Mouse (Mus musculus) liver, embryonic 16.5 days (tissue): ENCODE measurements at regions not wholly inside any gene's neighbourhood (a gene's known extent, or its start where the extent isn't known, plus 50 kb on each side); places are given as distances from the start of the nearest gene placed in this dataset.

Source experiments
- ATAC-seq: fragments of 200-750 bp; cut with Nextera tagmentation; 2 replicates; pipeline ENCODE4 v1.8.0; 2017; ENCODE audit warnings: low read depth, mild to moderate bottlenecking, moderate number of reproducible peaks, moderate library complexity
- H3K27ac ChIP-seq: fragments of 300-500 bp; sonication (generic); 2 replicates; pipeline ENCODE4 v1.5.1; 2014; ENCODE audit warnings: mild to moderate bottlenecking, low read length
- H3K27me3 ChIP-seq: fragments of 300-500 bp; sonication (generic); 2 replicates; pipeline ENCODE4 v1.6.1; 2014; ENCODE audit warnings: low read depth, low read length, mixed read lengths; ENCODE audit not compliant: control insufficient read depth, insufficient read depth
- H3K36me3 ChIP-seq: fragments of 300-500 bp; sonication (generic); 2 replicates; pipeline ENCODE4 v1.6.1; 2014; ENCODE audit warnings: mild to moderate bottlenecking; ENCODE audit not compliant: control insufficient read depth, insufficient read depth
- H3K4me1 ChIP-seq: fragments of 300-500 bp; sonication (generic); 2 replicates; pipeline ENCODE4 v1.6.1; 2014; ENCODE audit warnings: low read depth, low read length, mixed read lengths; ENCODE audit not compliant: control insufficient read depth
- H3K4me2 ChIP-seq: fragments of 300-500 bp; sonication (generic); 2 replicates; pipeline ENCODE4 v1.6.1; 2014; ENCODE audit warnings: low read depth, low read length, mixed read lengths
- H3K4me3 ChIP-seq: fragments of 300-500 bp; sonication (generic); 2 replicates; pipeline ENCODE4 v1.5.1; 2014; ENCODE audit warnings: low read depth, mild to moderate bottlenecking, low read length
- H3K9ac ChIP-seq: fragments of 300-500 bp; sonication (generic); 2 replicates; pipeline ENCODE4 v1.6.1; 2014; ENCODE audit warnings: low read depth, low read length
- H3K9me3 ChIP-seq: fragments of 300-500 bp; sonication (generic); replicated peaks from 2 replicates; pipeline ENCODE4 v1.6.1; 2016; ENCODE audit warnings: low read length; ENCODE audit not compliant: control insufficient read depth
- WGBS: fragments of 180-500 bp; shearing (Covaris S2); extraction: QIAGEN DNeasy Blood & Tissue Kit; methylation state at CpG from one replicate; pipeline ENCODE4 v1.1.7; 2014; ENCODE audit not compliant: insufficient replicate concordance; 5-methylcytosine and 5-hydroxymethylcytosine counted together

DNA sequence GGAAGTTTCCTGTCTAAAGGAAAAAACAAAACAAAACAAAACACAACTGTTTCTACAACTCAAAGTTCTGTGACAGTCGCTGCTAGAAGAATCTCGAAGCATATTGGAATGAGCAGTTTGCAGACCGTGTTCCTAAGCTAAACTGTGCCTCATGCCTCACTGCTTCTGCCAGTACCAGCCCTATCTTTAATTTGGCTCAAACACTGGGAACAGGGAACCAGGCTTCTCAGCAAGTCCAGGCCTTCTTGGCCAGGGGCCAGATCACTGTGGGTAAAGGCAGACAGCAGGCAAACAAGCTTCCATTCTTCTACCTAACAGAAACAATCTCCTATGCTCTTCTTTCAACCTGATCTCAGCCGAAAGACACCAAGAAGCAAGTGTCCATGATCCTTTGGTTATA, 56.5 kb downstream of the Tmsb4x start:
- no peak for ATAC-seq
- H3K4me1 ChIP-seq: no peaks in the 10 kb centered on the region
- H3K4me3 ChIP-seq: no peak overlapping the region
- no peaks in the 10 kb centered on the region for H3K9me3 ChIP-seq
- no peaks in the 10 kb centered on the region; the same call in 1 of the 2 replicates for H3K27me3 ChIP-seq
- H3K4me2 ChIP-seq: no peak overlapping the region
- no peak overlapping the region for H3K9ac ChIP-seq
- no peaks in the 10 kb centered on the region for H3K36me3 ChIP-seq
- H3K27ac ChIP-seq: no peak overlapping the region
- WGBS: 53% methylated on average over 4 of the region's 4 CpGs

DNA sequence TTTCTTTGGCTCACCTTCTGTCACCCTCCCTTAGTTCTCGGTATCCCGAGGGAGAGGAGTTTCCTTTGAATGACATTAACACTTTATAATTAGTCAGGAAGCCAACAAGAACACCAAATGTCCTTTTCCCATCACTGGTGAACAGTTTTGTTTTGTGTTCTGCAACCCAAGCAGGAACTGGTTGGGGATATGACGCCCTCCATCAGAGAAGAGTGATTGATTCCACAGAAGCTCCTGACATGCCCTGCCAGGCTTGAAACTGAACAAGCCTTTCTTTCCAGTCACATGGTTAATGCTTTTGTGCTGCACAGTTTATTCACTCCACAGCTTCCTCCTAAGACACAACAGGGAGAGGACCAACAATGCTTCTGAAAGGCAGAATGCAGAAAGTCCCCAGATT, 57.8 kb downstream of the Tmsb4x start:
- no peaks in the 10 kb centered on the region for H3K36me3 ChIP-seq
- 65% methylated on average over 3 of the region's 3 CpGs for WGBS
- ATAC-seq: no peak

DNA sequence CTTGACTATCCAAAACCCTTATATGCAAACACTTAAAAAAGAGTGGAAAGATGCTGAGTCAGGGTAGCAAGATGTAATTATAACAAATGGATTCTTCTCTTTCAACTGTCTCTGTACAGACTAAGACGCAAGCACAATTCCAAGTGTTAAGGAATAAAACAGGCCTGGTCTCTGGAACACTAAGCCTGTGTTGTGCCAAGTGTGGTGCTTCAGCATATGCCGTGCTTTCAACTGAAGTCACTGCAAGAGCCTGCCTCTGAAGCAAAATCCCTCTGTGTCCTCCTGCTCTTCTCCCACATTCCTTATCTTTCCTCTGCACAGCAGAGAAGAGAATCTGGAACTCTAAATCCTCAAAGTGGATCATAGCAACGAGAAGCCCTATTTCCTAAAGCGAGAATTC, 59.7 kb downstream of the Tmsb4x start:
- H3K9me3 ChIP-seq: no peaks in the 10 kb centered on the region
- H3K4me3 ChIP-seq: no peak overlapping the region
- WGBS: 63% methylated on average over 4 of the region's 4 CpGs
- no peak overlapping the region for H3K9ac ChIP-seq
- H3K27ac ChIP-seq: no peak overlapping the region
- peaks cover 4% of the 10 kb centered on the region; the same call in 1 of the 2 replicates for H3K27me3 ChIP-seq
- H3K4me2 ChIP-seq: no peak overlapping the region
- no peak for ATAC-seq
- H3K36me3 ChIP-seq: no peaks in the 10 kb centered on the region
- H3K4me1 ChIP-seq: no peaks in the 10 kb centered on the region

More for the DNA sequence above, 57.8 kb downstream of the Tmsb4x start:
- H3K4me1 ChIP-seq: no peaks in the 10 kb centered on the region
- H3K9me3 ChIP-seq: no peaks in the 10 kb centered on the region
- peaks cover 4% of the 10 kb centered on the region; the same call in 1 of the 2 replicates for H3K27me3 ChIP-seq
- H3K9ac ChIP-seq: no peak overlapping the region
- H3K4me2 ChIP-seq: no peak overlapping the region
- H3K27ac ChIP-seq: no peak overlapping the region
- no peak overlapping the region for H3K4me3 ChIP-seq

DNA sequence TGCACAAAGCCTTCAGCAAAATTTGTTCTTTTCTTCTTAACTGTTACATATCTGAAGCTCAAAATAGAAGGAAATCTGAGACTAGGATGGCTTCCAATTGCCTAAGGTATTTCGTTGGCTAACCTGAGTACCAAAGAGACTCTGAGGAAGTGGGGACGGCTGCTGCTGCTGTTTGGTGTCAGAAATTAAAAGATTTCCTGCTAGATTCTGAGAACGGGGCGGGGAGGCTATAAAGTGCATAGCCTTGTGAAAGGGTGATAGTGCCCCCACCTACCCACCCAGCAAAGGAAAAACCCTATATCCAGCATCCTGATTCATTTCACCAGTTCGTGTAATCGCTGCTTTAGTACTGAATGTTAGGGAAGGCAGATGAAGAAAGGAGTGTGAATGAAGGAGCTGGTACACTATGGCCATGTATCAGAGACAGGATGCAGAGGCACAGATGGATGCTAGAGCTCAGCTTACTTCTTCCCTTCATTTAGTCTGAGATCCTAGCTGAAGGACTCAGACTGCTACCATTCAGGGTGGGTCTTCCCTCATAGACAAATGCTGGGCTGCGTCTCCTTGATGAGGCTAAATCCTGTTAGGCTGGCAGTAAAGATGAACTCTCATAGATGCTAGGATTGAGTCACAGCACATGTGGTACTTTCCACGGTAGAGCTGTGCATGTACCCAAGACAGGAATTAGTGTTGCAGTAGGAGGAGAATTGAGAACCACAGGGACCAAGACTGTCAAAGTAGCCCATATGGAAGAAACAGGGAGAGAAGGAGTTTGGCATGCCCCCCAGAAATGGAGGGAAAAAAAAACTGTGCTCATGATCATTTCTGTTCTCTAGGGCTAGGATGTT, 62.4 kb downstream of the Tmsb4x start:
- Histone ChIP-seq H3K4me2 (no peak overlapping the region), H3K9ac (no peak overlapping the region), H3K27ac (no peak overlapping the region), H3K9me3 (no peaks in the 10 kb centered on the region), H3K36me3 (no peaks in the 10 kb centered on the region), H3K4me1 (no peaks in the 10 kb centered on the region), H3K27me3 (peaks cover 4% of the 10 kb centered on the region; the same call in 1 of the 2 replicates), H3K4me3 (no peak overlapping the region)
- 43% methylated on average over 8 of the region's 8 CpGs for WGBS
- ATAC-seq: no peak

DNA sequence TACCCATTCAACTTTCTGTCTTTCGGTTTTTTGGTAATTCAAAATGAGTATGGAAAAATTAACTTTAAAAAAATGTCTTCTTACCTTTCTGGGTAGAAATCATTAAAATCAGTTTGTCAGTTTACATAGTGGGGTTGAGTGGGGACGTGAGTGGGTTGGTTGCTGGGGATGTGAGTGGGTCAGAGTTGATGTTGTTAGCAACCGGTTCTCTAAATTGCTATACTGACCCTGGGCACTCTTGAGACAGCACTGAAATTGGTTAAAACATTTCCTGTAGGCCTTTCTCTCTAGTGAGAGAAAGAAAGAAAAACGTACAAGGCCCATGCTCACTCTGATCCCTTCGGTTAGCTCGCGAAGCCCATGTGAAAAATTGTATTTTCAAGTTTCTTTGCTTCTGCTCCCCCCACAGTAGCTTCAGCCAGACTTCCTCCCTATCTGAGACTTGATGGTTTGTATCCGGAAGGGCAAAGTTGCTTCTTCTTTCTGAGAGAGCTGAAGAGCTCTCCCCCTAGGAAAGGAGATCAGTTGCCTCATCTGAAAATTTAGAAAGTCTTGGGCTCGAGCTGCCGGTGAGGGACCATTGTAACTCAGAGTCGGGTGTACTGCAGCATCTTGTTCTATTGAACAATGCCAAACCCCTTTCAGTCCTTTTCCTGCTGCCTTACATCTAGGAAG, 63.5 kb downstream of the Tmsb4x start:
- Histone ChIP-seq H3K4me3 (no peak overlapping the region), H3K4me2 (no peak overlapping the region), H3K9me3 (no peaks in the 10 kb centered on the region), H3K36me3 (no peaks in the 10 kb centered on the region), H3K9ac (no peak overlapping the region), H3K4me1 (no peaks in the 10 kb centered on the region), H3K27ac (no peak overlapping the region), H3K27me3 (peaks cover 4% of the 10 kb centered on the region; the same call in 1 of the 2 replicates)
- 44% methylated on average over 11 of the region's 11 CpGs for WGBS
- ATAC-seq: no peak

DNA sequence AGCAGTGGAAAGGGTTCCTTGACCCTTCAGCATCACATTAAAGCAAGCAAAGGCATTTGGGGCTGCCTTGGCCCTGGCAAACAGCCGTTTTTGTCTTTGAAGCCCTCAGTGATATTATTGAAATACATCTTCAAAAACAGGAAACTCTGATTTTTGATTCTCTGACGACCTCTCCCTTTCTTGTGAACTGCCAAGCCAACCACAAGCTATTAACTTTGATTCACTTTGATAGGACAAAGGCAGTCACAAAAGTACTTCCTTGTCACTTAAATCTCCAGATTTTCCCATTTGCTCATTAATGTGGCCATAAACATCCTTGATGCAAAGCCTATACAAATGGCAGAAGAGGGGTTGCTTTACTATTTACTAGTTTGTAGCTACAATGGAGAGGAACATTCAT, 70.0 kb downstream of the Tmsb4x start:
- no peaks in the 10 kb centered on the region for H3K4me1 ChIP-seq
- H3K27me3 ChIP-seq: no peaks in the 10 kb centered on the region
- no peak overlapping the region for H3K4me2 ChIP-seq
- H3K27ac ChIP-seq: no peak overlapping the region
- H3K36me3 ChIP-seq: no peaks in the 10 kb centered on the region
- H3K9ac ChIP-seq: no peak overlapping the region
- no peak overlapping the region for H3K4me3 ChIP-seq
- ATAC-seq: no peak
- H3K9me3 ChIP-seq: no peaks in the 10 kb centered on the region
- WGBS: 29% methylated on average over 2 of the region's 2 CpGs

DNA sequence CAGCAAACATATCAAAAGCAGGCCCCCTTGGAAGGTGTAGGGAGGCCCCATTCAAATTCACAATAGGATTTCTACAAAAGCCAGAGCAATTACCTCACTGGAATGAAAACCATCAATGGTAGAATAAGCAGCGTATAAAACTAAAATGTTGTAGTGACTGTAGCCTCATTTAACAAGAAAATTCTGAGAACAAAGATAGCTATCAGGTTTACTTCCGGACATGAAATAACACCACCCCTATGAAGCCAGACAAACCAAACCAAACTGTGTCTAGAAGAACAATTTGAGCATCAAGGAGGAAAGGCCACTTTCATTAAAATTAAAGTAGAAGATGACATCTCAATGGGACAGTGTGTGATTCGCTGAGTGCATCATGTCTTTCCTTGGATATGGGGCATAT, 74.9 kb downstream of the Tmsb4x start:
- Histone ChIP-seq H3K4me1 (no peaks in the 10 kb centered on the region), H3K4me3 (no peak overlapping the region), H3K27ac (no peak overlapping the region), H3K9ac (no peak overlapping the region), H3K27me3 (no peaks in the 10 kb centered on the region; the same call in 1 of the 2 replicates), H3K9me3 (no peaks in the 10 kb centered on the region), H3K36me3 (no peaks in the 10 kb centered on the region), H3K4me2 (no peak overlapping the region)
- ATAC-seq: no peak
- WGBS: 64% methylated on average over 3 of the region's 3 CpGs

DNA sequence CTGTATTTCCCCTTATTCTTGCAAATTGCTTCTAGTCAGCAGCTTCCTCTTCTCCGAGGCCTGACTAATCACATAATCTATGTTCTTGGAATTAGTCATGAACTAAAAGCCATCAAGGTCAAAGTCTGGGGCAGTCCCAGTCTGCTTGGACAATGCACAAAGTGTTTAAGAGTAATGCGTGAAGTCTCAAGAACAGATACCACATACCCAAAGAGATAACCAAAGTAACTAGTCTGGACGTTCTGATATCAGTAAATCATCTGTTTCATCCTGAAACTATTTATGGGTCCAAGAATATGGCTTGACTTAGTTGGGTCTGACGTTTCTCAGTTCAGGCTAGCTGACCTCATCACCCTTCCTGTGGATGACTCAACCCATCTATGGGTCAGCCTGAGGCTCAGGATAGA, 76.1 kb downstream of the Tmsb4x start:
- Histone ChIP-seq H3K27ac (no peak overlapping the region), H3K27me3 (no peaks in the 10 kb centered on the region; the same call in 1 of the 2 replicates), H3K4me3 (no peak overlapping the region), H3K4me1 (no peaks in the 10 kb centered on the region), H3K4me2 (no peak overlapping the region), H3K36me3 (no peaks in the 10 kb centered on the region), H3K9me3 (no peaks in the 10 kb centered on the region), H3K9ac (no peak overlapping the region)
- 37% methylated on average over 4 of the region's 4 CpGs for WGBS
- no peak for ATAC-seq

DNA sequence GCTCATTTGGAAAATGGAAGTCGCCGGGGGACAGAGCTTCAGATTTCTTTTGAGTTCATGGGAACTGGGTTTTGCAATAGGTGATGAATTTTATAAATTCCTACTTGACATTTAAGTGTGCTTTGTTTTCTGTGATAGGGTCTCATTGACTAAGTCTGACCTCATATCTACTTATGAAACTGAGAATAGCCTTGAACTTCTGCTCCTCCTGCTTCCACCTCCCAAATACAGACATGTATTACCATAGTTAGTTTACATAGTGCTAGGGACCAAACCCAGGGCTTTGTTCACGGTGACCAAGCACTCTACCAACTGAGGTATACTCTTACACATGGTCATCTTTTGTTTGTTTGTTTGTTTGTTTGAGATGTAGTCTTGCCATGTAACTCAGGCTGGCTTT, 77.8 kb downstream of the Tmsb4x start:
- no peak for ATAC-seq

More for the DNA sequence above, 77.8 kb downstream of the Tmsb4x start:
- Histone ChIP-seq H3K27ac (no peak overlapping the region), H3K4me1 (no peaks in the 10 kb centered on the region), H3K36me3 (no peaks in the 10 kb centered on the region), H3K9me3 (no peaks in the 10 kb centered on the region), H3K27me3 (no peaks in the 10 kb centered on the region; the same call in 1 of the 2 replicates), H3K4me2 (no peak overlapping the region), H3K4me3 (no peak overlapping the region), H3K9ac (no peak overlapping the region)
- 58% methylated on average over 3 of the region's 3 CpGs for WGBS
